Mouse (Mus musculus) stomach, embryonic 16.5 days (tissue): ENCODE data around the gene Dennd4b. TPM values are rescaled to one million over a fixed set of nuclear protein-coding genes. Genes with fewer than 3 reads are reported as not detected.

Experiments
- ATAC-seq: fragments of 200-750 bp; cut with Nextera tagmentation; 2 replicates; pipeline ENCODE4 v1.8.0; 2017; ENCODE audit warnings: moderate number of reproducible peaks, moderate TSS enrichment; ENCODE audit not compliant: insufficient read depth, low FRiP score
- H3K27ac ChIP-seq: fragments of 300-500 bp; sonication (generic); 2 replicates; pipeline ENCODE4 v1.5.1; 2014; ENCODE audit warnings: low read length
- H3K27me3 ChIP-seq: fragments of 300-500 bp; sonication (generic); 2 replicates; pipeline ENCODE4 v1.6.1; 2014; ENCODE audit warnings: low read length, control low read depth, mixed read lengths; ENCODE audit not compliant: control insufficient read depth, insufficient read depth
- H3K36me3 ChIP-seq: fragments of 300-500 bp; sonication (generic); 2 replicates; pipeline ENCODE4 v1.6.1; 2014; ENCODE audit warnings: low read length; ENCODE audit not compliant: control insufficient read depth, insufficient read depth
- H3K4me1 ChIP-seq: fragments of 300-500 bp; sonication (generic); 2 replicates; pipeline ENCODE4 v1.6.1; 2014; ENCODE audit warnings: low read length, control low read depth, mixed read lengths; ENCODE audit not compliant: control insufficient read depth, insufficient read depth
- H3K4me2 ChIP-seq: fragments of 300-500 bp; sonication (generic); 2 replicates; pipeline ENCODE4 v1.6.1; 2014; ENCODE audit warnings: low read depth, low read length, mixed read lengths
- H3K4me3 ChIP-seq: fragments of 300-500 bp; sonication (generic); replicated peaks from 2 replicates; pipeline ENCODE4 v1.5.1; 2014; ENCODE audit warnings: mild to moderate bottlenecking, low read length
- H3K9ac ChIP-seq: fragments of 300-500 bp; sonication (generic); 2 replicates; pipeline ENCODE4 v1.6.1; 2014; ENCODE audit warnings: low read length
- H3K9me3 ChIP-seq: fragments of 300-500 bp; sonication (generic); replicated peaks from 2 replicates; pipeline ENCODE4 v1.6.1; 2016; ENCODE audit warnings: low read length, control low read depth; ENCODE audit not compliant: control insufficient read depth
- WGBS: fragments of 180-500 bp; shearing (Covaris S2); extraction: QIAGEN DNeasy Blood & Tissue Kit; methylation state at CpG from one replicate; pipeline ENCODE4 v1.1.7; 2014; 5-methylcytosine and 5-hydroxymethylcytosine counted together
- polyA plus RNA-seq: library from polyadenylated mRNA; unstranded; fragments of >200 nt; fragmentation: Nextera tagmentation; extraction: Ambion mirVana; gene quantifications from 2 replicates; pipeline ENCODE4 v1.2.1, GENCODE M21; 2015

Gene Dennd4b
- polyA plus RNA-seq, 1 experiment from 2014 or later = 4.3 TPM

- peaks cover 6% of the 10 kb centered on the region for H3K4me1 ChIP-seq
- 88% methylated on average over 19 of the region's 19 CpGs for WGBS
These were observed 8.1 kb upstream of the Dennd4b start for GRCm38 (mm10) chr3:90256731-90257530.

GRCm38 (mm10) chr3:90258521-90258920 is 6.5 kb upstream of the Dennd4b start:
- no peak overlapping the region for H3K27ac ChIP-seq
- H3K4me3 ChIP-seq = no peak overlapping the region
- WGBS = 83% methylated on average over 4 of the region's 4 CpGs
- H3K27me3 ChIP-seq = no peaks in the 10 kb centered on the region
- no peak overlapping the region; the same call in 1 of the 2 replicates for H3K9ac ChIP-seq
- H3K4me1 ChIP-seq = peaks cover 6% of the 10 kb centered on the region
- no peak for ATAC-seq
- H3K36me3 ChIP-seq = 0 out of 2 replicates have a peak, but pooled peaks cover 14% of the 10 kb centered on the region
- no peak overlapping the region for H3K4me2 ChIP-seq
- no peaks in the 10 kb centered on the region for H3K9me3 ChIP-seq

More at GRCm38 (mm10) chr3:90256731-90257530, 8.1 kb upstream of the Dennd4b start:
- no peak for ATAC-seq
- no peak overlapping the region for H3K27ac ChIP-seq
- H3K9ac ChIP-seq = no peak overlapping the region
- no peak overlapping the region for H3K4me3 ChIP-seq
- no peaks in the 10 kb centered on the region for H3K27me3 ChIP-seq
- H3K4me2 ChIP-seq = no peak overlapping the region
- 0 out of 2 replicates have a peak, but pooled peaks cover 14% of the 10 kb centered on the region for H3K36me3 ChIP-seq
- no peaks in the 10 kb centered on the region for H3K9me3 ChIP-seq

- WGBS = 82% methylated on average over 5 of the region's 5 CpGs
These were observed 1.7 kb upstream of the Dennd4b start for GRCm38 (mm10) chr3:90263121-90263771.

GRCm38 (mm10) chr3:90264687-90265033 is 325 bp upstream of the Dennd4b start:
- H3K9ac ChIP-seq = peak overlapping the region; percentile 90
- 30% methylated on average over 10 of the region's 10 CpGs for WGBS
- H3K4me3 ChIP-seq = peak overlapping the region; percentile 80
- peaks cover 16% of the 10 kb centered on the region for H3K4me1 ChIP-seq
- H3K27ac ChIP-seq = peak overlapping the region; percentile 35; the same call in 1 of the 2 replicates
- peak overlapping the region; percentile 76 for H3K4me2 ChIP-seq
- H3K36me3 ChIP-seq = 0 out of 2 replicates have a peak, but pooled peaks cover 10% of the 10 kb centered on the region
- no peak for ATAC-seq
- H3K9me3 ChIP-seq = no peaks in the 10 kb centered on the region
- no peaks in the 10 kb centered on the region for H3K27me3 ChIP-seq

More at GRCm38 (mm10) chr3:90263121-90263771, 1.7 kb upstream of the Dennd4b start:
- H3K9me3 ChIP-seq = no peaks in the 10 kb centered on the region
- no peak overlapping the region for H3K9ac ChIP-seq
- peaks cover 16% of the 10 kb centered on the region for H3K4me1 ChIP-seq
- no peak overlapping the region for H3K27ac ChIP-seq
- 0 out of 2 replicates have a peak, but pooled peaks cover 14% of the 10 kb centered on the region for H3K36me3 ChIP-seq
- H3K4me2 ChIP-seq = no peak overlapping the region
- no peak overlapping the region for H3K4me3 ChIP-seq
- H3K27me3 ChIP-seq = no peaks in the 10 kb centered on the region
- no peak for ATAC-seq

GRCm38 (mm10) chr3:90265932-90266741 is 1.2 kb downstream of the Dennd4b start:
- 22% methylated on average over 16 of the region's 16 CpGs for WGBS
- H3K27me3 ChIP-seq = no peaks in the 10 kb centered on the region
- no peak; the same call in 1 of the 2 replicates for ATAC-seq

GRCm38 (mm10) chr3:90266901-90267775 is 2.2 kb downstream of the Dennd4b start:
- Histone ChIP-seq H3K27ac (no peak overlapping the region), H3K4me3 (no peak overlapping the region)

More at GRCm38 (mm10) chr3:90265932-90266741, 1.2 kb downstream of the Dennd4b start:
- Histone ChIP-seq H3K4me1 (peaks cover 16% of the 10 kb centered on the region), H3K9me3 (no peaks in the 10 kb centered on the region), H3K36me3 (no peaks in the 10 kb centered on the region), H3K9ac (peak overlapping the region; percentile 90), H3K4me2 (peak overlapping the region; percentile 76), H3K27ac (peak overlapping the region; percentile 98), H3K4me3 (peak overlapping the region; percentile 80)

GRCm38 (mm10) chr3:90268190-90268589 is 3.2 kb downstream of the Dennd4b start:
- peaks cover 6% of the 10 kb centered on the region for H3K36me3 ChIP-seq
- H3K9me3 ChIP-seq = no peaks in the 10 kb centered on the region
- H3K4me1 ChIP-seq = peaks cover 16% of the 10 kb centered on the region
- ATAC-seq = no peak
- H3K27ac ChIP-seq = no peak overlapping the region
- H3K9ac ChIP-seq = no peak overlapping the region
- H3K4me3 ChIP-seq = no peak overlapping the region
- WGBS = 95% methylated on average over 11 of the region's 11 CpGs
- no peak overlapping the region for H3K4me2 ChIP-seq
- no peaks in the 10 kb centered on the region for H3K27me3 ChIP-seq

More at GRCm38 (mm10) chr3:90266901-90267775, 2.2 kb downstream of the Dennd4b start:
- ATAC-seq = no peak
- H3K4me1 ChIP-seq = peaks cover 16% of the 10 kb centered on the region
- H3K4me2 ChIP-seq = no peak overlapping the region
- 89% methylated on average over 20 of the region's 20 CpGs for WGBS
- no peaks in the 10 kb centered on the region for H3K9me3 ChIP-seq
- H3K9ac ChIP-seq = 0 out of 2 replicates have a peak overlapping the region, but pooled peaks have one; percentile 90
- no peaks in the 10 kb centered on the region for H3K36me3 ChIP-seq
- H3K27me3 ChIP-seq = no peaks in the 10 kb centered on the region

GRCm38 (mm10) chr3:90268971-90269370 is 4.0 kb downstream of the Dennd4b start:
- Histone ChIP-seq H3K4me3 (no peak overlapping the region), H3K4me2 (no peak overlapping the region), H3K36me3 (peaks cover 6% of the 10 kb centered on the region), H3K27me3 (no peaks in the 10 kb centered on the region), H3K4me1 (peaks cover 16% of the 10 kb centered on the region), H3K9me3 (no peaks in the 10 kb centered on the region), H3K9ac (no peak overlapping the region), H3K27ac (no peak overlapping the region)
- WGBS = 87% methylated on average over 16 of the region's 16 CpGs
- no peak for ATAC-seq
